Mouse (Mus musculus) limb, embryonic 11.5 days (tissue): ENCODE measurements around the gene Arhgef6. TPM values are rescaled to one million over a fixed set of nuclear protein-coding genes. Genes with fewer than 3 reads are reported as not detected.

Experiments
- ATAC-seq: fragments of 200-750 bp; cut with Nextera tagmentation; 2 replicates; pipeline ENCODE4 v1.8.0; 2017; ENCODE audit warnings: low read depth; ENCODE audit not compliant: insufficient number of reproducible peaks, low FRiP score, low TSS enrichment
- DNase-seq: peaks from one replicate; pipeline ENCODE4 v3.0.0-alpha.2; 2015; ENCODE audit warnings: low spot score
- H3K27ac ChIP-seq: fragments of 300-500 bp; sonication (generic); replicated peaks from 2 replicates; pipeline ENCODE4 v1.5.1; 2014; ENCODE audit warnings: low read depth, mild to moderate bottlenecking, low read length
- H3K27me3 ChIP-seq: fragments of 300-500 bp; sonication (generic); 2 replicates; pipeline ENCODE4 v1.6.1; 2014; ENCODE audit warnings: mild to moderate bottlenecking, low read length, mixed read lengths; ENCODE audit not compliant: control insufficient read depth, insufficient read depth
- H3K36me3 ChIP-seq: fragments of 300-500 bp; sonication (generic); 2 replicates; pipeline ENCODE4 v1.6.1; 2014; ENCODE audit warnings: mild to moderate bottlenecking, low read length, moderate library complexity, mixed read lengths; ENCODE audit not compliant: control insufficient read depth, insufficient read depth
- H3K4me1 ChIP-seq: fragments of 300-500 bp; sonication (generic); 2 replicates; pipeline ENCODE4 v1.6.1; 2014; ENCODE audit warnings: low read length, mixed read lengths; ENCODE audit not compliant: control insufficient read depth, insufficient read depth
- H3K4me2 ChIP-seq: fragments of 300-500 bp; sonication (generic); 2 replicates; pipeline ENCODE4 v1.6.1; 2014; ENCODE audit warnings: low read depth, mild to moderate bottlenecking, moderate library complexity; ENCODE audit not compliant: severe bottlenecking
- H3K4me3 ChIP-seq: fragments of 300-500 bp; sonication (generic); 2 replicates; pipeline ENCODE4 v1.5.1; 2014; ENCODE audit warnings: low read depth, low read length
- H3K9ac ChIP-seq: fragments of 300-500 bp; sonication (generic); 2 replicates; pipeline ENCODE4 v1.6.1; 2014; ENCODE audit warnings: mild to moderate bottlenecking, low read length
- H3K9me3 ChIP-seq: fragments of 300-500 bp; sonication (generic); 2 replicates; pipeline ENCODE4 v1.6.1; 2016; ENCODE audit warnings: low read length; ENCODE audit not compliant: control insufficient read depth
- WGBS: fragments of 180-500 bp; shearing (Covaris S2); extraction: QIAGEN DNeasy Blood & Tissue Kit; methylation state at CpG from one replicate; pipeline ENCODE4 v1.1.7; 2014; 5-methylcytosine and 5-hydroxymethylcytosine counted together
- polyA plus RNA-seq: library from polyadenylated mRNA; unstranded; fragments of >200 nt; fragmentation: Nextera tagmentation; extraction: Ambion mirVana; gene quantifications from 2 replicates; pipeline ENCODE4 v1.2.1, GENCODE M21; 2014

The Arhgef6 gene
- polyA plus RNA-seq, 1 experiment from 2014 or later, result 2.9 TPM

- Histone ChIP-seq H3K27ac (no peak overlapping the region), H3K4me1 (no peaks in the 10 kb centered on the region), H3K9me3 (no peaks in the 10 kb centered on the region), H3K27me3 (no peaks in the 10 kb centered on the region), H3K4me3 (no peak overlapping the region), H3K9ac (no peak overlapping the region), H3K36me3 (no peaks in the 10 kb centered on the region), H3K4me2 (no peak overlapping the region)
- ATAC-seq (no peak), DNase-seq (no peak)
- 71% methylated on average over 2 of the region's 2 CpGs for WGBS
These were observed 110.4 kb downstream of the Arhgef6 start for GRCm38 (mm10) chrX:57228178-57228577.

DNA sequence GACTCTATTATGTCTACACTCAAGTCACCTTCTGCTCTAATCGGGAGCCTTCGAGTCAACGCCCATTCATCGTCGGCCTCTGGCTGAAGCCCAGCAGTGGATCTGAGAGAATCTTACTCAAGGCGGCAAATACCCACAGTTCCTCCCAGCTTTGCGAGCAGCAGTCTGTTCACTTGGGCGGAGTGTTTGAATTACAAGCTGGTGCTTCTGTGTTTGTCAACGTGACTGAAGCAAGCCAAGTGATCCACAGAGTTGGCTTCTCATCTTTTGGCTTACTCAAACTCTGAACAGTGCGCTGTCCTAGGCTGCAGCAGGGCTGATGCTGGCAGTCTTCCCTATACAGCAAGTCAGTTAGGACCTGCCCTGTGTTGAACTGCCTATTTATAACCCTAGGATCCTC lies 115.2 kb downstream of the Arhgef6 start:
- WGBS, result 81% methylated on average over 10 of the region's 10 CpGs
- no peaks in the 10 kb centered on the region for H3K27me3 ChIP-seq
- H3K4me1 ChIP-seq, result no peaks in the 10 kb centered on the region
- no peak for ATAC-seq
- no peaks in the 10 kb centered on the region for H3K36me3 ChIP-seq
- DNase-seq, result no peak
- H3K9me3 ChIP-seq, result no peaks in the 10 kb centered on the region
- H3K4me3 ChIP-seq, result no peak overlapping the region
- no peak overlapping the region for H3K27ac ChIP-seq
- no peak overlapping the region for H3K9ac ChIP-seq
- H3K4me2 ChIP-seq, result no peak overlapping the region

DNA sequence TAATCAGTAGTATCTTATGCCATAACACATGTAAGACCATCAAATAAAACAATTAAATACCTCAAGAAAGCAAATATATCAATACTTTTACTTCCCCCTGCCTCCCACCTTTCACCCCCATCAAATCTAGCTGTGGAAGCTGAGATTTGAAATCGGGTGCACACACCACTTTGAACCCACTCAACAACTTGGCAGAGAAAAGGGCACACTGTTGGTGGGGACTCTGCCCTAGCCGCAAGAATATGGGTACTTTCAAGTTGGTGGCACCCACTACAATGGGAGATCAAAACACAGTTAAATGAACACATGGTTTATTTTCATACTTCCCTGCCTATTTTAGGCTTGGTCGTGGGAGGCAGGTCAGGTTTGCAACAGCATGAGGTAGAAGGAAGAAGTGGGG lies 116.6 kb downstream of the Arhgef6 start:
- 85% methylated on average over 3 of the region's 3 CpGs for WGBS
- ATAC-seq, result no peak
- H3K4me3 ChIP-seq, result no peak overlapping the region
- H3K9ac ChIP-seq, result no peak overlapping the region
- no peak overlapping the region for H3K4me2 ChIP-seq
- no peak overlapping the region for H3K27ac ChIP-seq
- DNase-seq, result no peak
- H3K4me1 ChIP-seq, result no peaks in the 10 kb centered on the region
- no peaks in the 10 kb centered on the region for H3K9me3 ChIP-seq
- no peaks in the 10 kb centered on the region for H3K27me3 ChIP-seq
- H3K36me3 ChIP-seq, result no peaks in the 10 kb centered on the region

DNA sequence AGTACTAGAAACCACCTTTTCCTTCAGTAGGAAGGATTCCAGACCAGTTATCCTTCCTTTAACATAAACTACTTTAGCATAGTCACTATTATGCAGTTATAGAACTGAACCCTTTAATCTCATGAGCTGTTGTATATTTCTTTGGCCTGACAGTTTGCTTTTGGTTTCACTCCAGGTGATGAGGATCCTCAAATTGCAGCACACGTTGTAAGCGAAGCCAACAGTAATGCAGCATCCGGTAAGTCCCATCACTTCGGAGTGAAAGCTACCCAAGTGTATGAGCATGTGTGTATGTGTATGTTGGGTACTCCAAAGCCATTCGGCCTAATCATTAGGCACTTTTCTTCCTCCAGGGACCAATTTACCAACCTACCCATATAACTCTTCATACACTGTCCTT lies 119.0 kb downstream of the Arhgef6 start:
- 93% methylated on average over 5 of the region's 5 CpGs for WGBS
- H3K4me1 ChIP-seq, result no peaks in the 10 kb centered on the region
- no peaks in the 10 kb centered on the region for H3K27me3 ChIP-seq
- DNase-seq (no peak), ATAC-seq (no peak)
- no peak overlapping the region for H3K4me3 ChIP-seq
- H3K36me3 ChIP-seq, result no peaks in the 10 kb centered on the region
- no peak overlapping the region for H3K9ac ChIP-seq
- no peaks in the 10 kb centered on the region for H3K9me3 ChIP-seq
- H3K4me2 ChIP-seq, result no peak overlapping the region
- H3K27ac ChIP-seq, result no peak overlapping the region

GRCm38 (mm10) chrX:57216271-57216670 lies 122.3 kb downstream of the Arhgef6 start:
- no peak overlapping the region for H3K27ac ChIP-seq
- H3K4me2 ChIP-seq, result no peak overlapping the region
- H3K36me3 ChIP-seq, result no peaks in the 10 kb centered on the region
- no peaks in the 10 kb centered on the region for H3K9me3 ChIP-seq
- no peak for ATAC-seq
- H3K27me3 ChIP-seq, result no peaks in the 10 kb centered on the region
- H3K4me3 ChIP-seq, result no peak overlapping the region
- H3K9ac ChIP-seq, result no peak overlapping the region
- H3K4me1 ChIP-seq, result no peaks in the 10 kb centered on the region
- no peak for DNase-seq
- 67% methylated on average over 5 of the region's 5 CpGs for WGBS

DNA sequence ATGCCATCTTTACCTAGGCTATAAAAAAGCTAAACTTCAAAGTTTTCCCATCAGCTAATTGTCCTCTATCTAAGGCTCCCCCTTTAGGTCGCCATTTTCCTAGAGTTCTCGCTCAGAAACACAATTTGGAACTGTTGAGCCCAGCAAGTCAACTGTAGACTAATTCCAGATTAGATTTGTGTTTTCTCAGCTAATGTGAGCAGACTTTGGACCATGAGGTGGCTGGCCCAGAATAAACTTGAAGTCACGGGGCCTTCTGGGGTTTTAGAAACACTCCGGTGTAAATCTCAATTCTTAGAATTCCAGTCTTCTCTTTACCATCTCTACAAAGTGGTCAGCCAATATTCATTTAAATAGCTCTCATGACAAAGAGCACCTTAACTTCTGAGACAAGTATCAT lies 123.0 kb downstream of the Arhgef6 start:
- no peak for ATAC-seq
- no peaks in the 10 kb centered on the region for H3K36me3 ChIP-seq
- WGBS, result 89% methylated on average over 4 of the region's 4 CpGs

DNA sequence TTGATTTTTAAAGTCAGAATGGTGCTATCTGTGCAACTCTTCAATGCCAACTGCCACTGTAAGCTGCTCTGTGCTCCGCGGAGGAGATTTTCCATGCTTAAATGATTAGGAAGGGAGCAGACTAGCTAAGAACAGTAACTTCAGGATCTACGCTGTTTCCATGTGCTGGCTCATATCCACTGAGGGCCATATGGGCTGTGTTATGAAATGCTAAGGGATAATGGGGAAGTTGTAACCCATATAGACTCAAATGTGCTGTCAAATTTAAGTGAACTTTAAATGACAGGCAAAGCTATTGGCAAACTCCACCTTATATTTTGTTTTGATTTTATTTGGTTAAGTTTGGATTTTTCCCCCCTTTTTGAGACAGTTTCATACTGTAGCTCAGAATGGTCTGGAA lies 125.7 kb downstream of the Arhgef6 start:
- Histone ChIP-seq H3K27me3 (no peaks in the 10 kb centered on the region), H3K27ac (no peak overlapping the region), H3K4me2 (no peak overlapping the region), H3K4me3 (no peak overlapping the region), H3K9ac (no peak overlapping the region), H3K9me3 (no peaks in the 10 kb centered on the region), H3K36me3 (no peaks in the 10 kb centered on the region), H3K4me1 (no peaks in the 10 kb centered on the region)
- 92% methylated on average over 3 of the region's 3 CpGs for WGBS
- ATAC-seq (no peak), DNase-seq (no peak)

More for the DNA sequence above, 123.0 kb downstream of the Arhgef6 start:
- H3K4me3 ChIP-seq, result no peak overlapping the region
- H3K9ac ChIP-seq, result no peak overlapping the region
- no peak for DNase-seq
- no peak overlapping the region for H3K27ac ChIP-seq
- no peaks in the 10 kb centered on the region for H3K9me3 ChIP-seq
- H3K4me1 ChIP-seq, result no peaks in the 10 kb centered on the region
- no peaks in the 10 kb centered on the region for H3K27me3 ChIP-seq
- H3K4me2 ChIP-seq, result no peak overlapping the region

DNA sequence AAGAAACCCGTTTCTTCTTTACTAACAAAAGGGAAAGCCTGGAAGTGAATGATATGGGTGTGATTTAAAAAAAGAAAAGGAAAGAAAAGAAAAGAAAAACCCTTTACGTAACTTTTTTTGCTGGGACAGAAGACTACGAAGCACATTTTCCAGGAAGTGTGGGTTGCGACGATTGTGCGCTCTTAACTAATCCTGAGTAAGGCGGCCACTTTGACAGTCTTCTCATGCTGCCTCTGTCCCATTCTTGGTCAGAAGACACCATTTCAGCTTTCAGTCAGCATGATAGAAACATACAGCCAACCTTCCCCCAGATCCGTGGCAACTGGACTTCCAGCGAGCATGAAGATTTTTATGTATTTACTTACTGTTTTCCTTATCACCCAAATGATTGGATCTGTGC lies 126.7 kb downstream of the Arhgef6 start, which contains the start of gene Cd40lg:
TSS of gene Cd40lg (plus strand) at position 268 of the 400 bp plus-strand sequence.
- no peak within 1 kb of the TSS for H3K9ac ChIP-seq
- H3K36me3 ChIP-seq, result no peaks in the 10 kb centered on the region
- no peaks in the 10 kb centered on the region for H3K9me3 ChIP-seq
- no peak for ATAC-seq
- H3K27me3 ChIP-seq, result no peaks in the 10 kb centered on the region
- no peak within 1 kb of the TSS for H3K4me3 ChIP-seq
- H3K27ac ChIP-seq, result no peak within 1 kb of the TSS
- 92% methylated on average over 9 of the region's 9 CpGs for WGBS
- H3K4me2 ChIP-seq, result no peak within 1 kb of the TSS
- no peak for DNase-seq
- no peaks in the 10 kb centered on the region for H3K4me1 ChIP-seq

DNA sequence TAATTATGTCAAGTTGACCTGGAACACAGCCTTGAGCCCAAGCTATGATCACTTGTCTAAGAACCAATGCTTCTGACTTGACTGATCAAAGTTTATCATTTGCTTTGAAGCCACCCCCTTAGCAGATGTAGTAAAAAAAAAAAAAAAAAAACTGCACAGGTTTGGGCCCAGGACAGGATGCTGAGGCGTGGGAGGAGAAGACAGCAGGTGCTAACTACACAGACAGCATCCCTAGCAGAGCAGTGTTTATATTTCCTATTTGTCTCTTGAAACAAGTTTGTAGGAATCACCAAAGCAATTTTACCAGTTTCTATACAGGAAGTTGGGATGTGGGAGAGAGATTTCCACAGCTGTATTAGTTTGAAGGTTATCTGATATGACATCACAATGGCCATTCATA lies 127.9 kb downstream of the Arhgef6 start:
- H3K27me3 ChIP-seq, result no peaks in the 10 kb centered on the region
- ATAC-seq (no peak), DNase-seq (no peak)

More for the DNA sequence above, 127.9 kb downstream of the Arhgef6 start:
- Histone ChIP-seq H3K4me2 (no peak overlapping the region), H3K9me3 (no peaks in the 10 kb centered on the region), H3K9ac (no peak overlapping the region), H3K27ac (no peak overlapping the region), H3K4me3 (no peak overlapping the region), H3K36me3 (no peaks in the 10 kb centered on the region), H3K4me1 (no peaks in the 10 kb centered on the region)
- 81% methylated on average over 1 of the region's 1 CpGs for WGBS
